Mouse (Mus musculus) intestine, embryonic 15.5 days (tissue): ENCODE measurements around the gene Krtap21-1. TPM values are rescaled to one million over a fixed set of nuclear protein-coding genes. Genes with fewer than 3 reads are reported as not detected.

Experiments
- ATAC-seq: fragments of 200-750 bp; cut with Nextera tagmentation; 2 replicates; pipeline ENCODE4 v1.8.0; 2017; ENCODE audit warnings: moderate TSS enrichment, moderate library complexity
- H3K27ac ChIP-seq: fragments of 300-500 bp; sonication (generic); 2 replicates; pipeline ENCODE4 v1.5.1; 2015; ENCODE audit warnings: mild to moderate bottlenecking, inconsistent platforms
- H3K27me3 ChIP-seq: fragments of 300-500 bp; sonication (generic); replicated peaks from 2 replicates; pipeline ENCODE4 v1.6.1; 2015; ENCODE audit warnings: inconsistent platforms
- H3K36me3 ChIP-seq: fragments of 300-500 bp; sonication (generic); 2 replicates; pipeline ENCODE4 v1.6.1; 2015; ENCODE audit warnings: inconsistent platforms
- H3K4me1 ChIP-seq: fragments of 300-500 bp; sonication (generic); replicated peaks from 2 replicates; pipeline ENCODE4 v1.6.1; 2015; ENCODE audit warnings: inconsistent platforms
- H3K4me2 ChIP-seq: fragments of 300-500 bp; sonication (generic); replicated peaks from 2 replicates; pipeline ENCODE4 v1.6.1; 2015; ENCODE audit warnings: mild to moderate bottlenecking, inconsistent platforms
- H3K4me3 ChIP-seq: fragments of 300-500 bp; sonication (generic); replicated peaks from 2 replicates; pipeline ENCODE4 v1.5.1; 2015; ENCODE audit warnings: inconsistent platforms
- H3K9ac ChIP-seq: fragments of 300-500 bp; sonication (generic); 2 replicates; pipeline ENCODE4 v1.6.1; 2015; ENCODE audit warnings: inconsistent platforms
- H3K9me3 ChIP-seq: fragments of 300-500 bp; sonication (generic); 2 replicates; pipeline ENCODE4 v1.6.1; 2016; ENCODE audit warnings: inconsistent platforms
- WGBS: fragments of 180-500 bp; shearing (Covaris S2); methylation state at CpG from one replicate; pipeline ENCODE4 v1.1.7; 2015; 5-methylcytosine and 5-hydroxymethylcytosine counted together
- polyA plus RNA-seq: library from polyadenylated mRNA; unstranded; fragments of >200 nt; fragmentation: Nextera tagmentation; extraction: Ambion mirVana; gene quantifications from 2 replicates; pipeline ENCODE4 v1.2.1, GENCODE M21; 2015

The Krtap21-1 gene
- not detected in 2 replicates for polyA plus RNA-seq

DNA sequence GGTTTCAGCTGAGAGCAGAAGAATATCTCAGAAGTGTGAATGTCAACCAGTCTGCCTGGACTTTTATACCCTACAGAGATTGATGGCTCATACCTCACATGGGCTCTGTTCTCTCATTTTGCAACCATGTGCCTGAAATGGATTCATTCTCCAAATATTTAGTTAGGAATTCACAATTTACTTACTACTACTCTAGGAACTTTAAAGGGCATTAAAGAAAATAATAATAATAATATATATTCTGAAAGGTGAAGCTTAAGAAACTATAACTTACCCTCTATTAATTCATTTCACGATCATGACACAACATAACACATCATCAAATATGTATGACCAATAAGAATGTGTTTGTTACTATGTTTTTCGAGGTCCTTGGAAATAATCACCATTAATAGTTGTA, at the start of gene Krtap21-1:
Krtap21-1 (minus strand) TSS at position 101 of the 400 bp plus-strand sequence.
- Histone ChIP-seq H3K4me2 (no peak within 1 kb of the TSS), H3K4me1 (no peaks in the 10 kb centered on the region), H3K27ac (no peak within 1 kb of the TSS), H3K27me3 (no peaks in the 10 kb centered on the region), H3K4me3 (no peak within 1 kb of the TSS), H3K36me3 (no peaks in the 10 kb centered on the region), H3K9me3 (no peaks in the 10 kb centered on the region), H3K9ac (no peak within 1 kb of the TSS)
- WGBS: 76% methylated on average over 2 of the region's 2 CpGs
- ATAC-seq: no peak

DNA sequence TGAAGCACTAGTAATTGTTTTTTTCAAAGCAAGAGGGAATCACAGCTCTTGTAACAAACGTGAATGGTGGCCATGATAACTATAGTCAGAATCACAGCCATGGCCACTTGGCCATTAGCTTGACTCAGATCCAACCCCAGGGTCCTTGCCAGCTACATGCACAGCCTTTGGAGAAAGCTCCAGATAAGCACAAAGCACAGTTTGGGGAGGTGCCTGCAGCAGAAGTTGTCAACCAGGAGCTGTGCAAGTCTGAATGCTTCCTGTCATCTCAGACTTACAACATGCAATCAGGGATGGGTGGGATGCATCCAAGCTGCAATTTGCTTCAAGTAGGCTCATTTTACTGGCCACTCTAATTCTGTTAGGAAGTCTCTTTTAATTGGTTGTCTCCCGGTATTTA, 25.9 kb upstream of the Krtap21-1 start:
- no peaks in the 10 kb centered on the region for H3K27me3 ChIP-seq
- no peak overlapping the region for H3K4me3 ChIP-seq
- 82% methylated on average over 2 of the region's 2 CpGs for WGBS
- H3K27ac ChIP-seq: no peak overlapping the region
- H3K9ac ChIP-seq: no peak overlapping the region
- H3K9me3 ChIP-seq: no peaks in the 10 kb centered on the region
- no peak overlapping the region for H3K4me2 ChIP-seq
- H3K4me1 ChIP-seq: no peaks in the 10 kb centered on the region
- no peaks in the 10 kb centered on the region for H3K36me3 ChIP-seq
- no peak for ATAC-seq

DNA sequence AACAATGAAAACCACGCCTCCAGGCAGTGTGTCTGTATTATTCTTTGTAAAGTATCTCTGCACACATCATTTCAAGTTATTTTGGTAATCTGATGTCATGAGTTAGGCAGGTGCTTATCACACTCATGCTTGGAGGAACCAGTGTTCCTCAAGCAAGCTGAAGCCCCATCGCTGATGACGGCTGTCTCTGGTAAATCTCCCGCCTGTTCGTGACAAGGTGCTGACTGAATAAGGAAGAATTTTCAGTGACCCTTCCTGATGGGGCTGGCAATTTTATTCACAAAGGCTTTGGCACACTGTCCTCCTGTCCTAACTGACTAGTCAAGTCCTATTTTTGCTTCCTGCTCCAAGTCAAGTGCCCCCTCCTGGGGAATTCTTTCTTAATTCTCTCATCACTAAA, 21.6 kb upstream of the Krtap21-1 start:
- no peak overlapping the region for H3K4me2 ChIP-seq
- ATAC-seq: no peak
- 89% methylated on average over 5 of the region's 5 CpGs for WGBS
- no peaks in the 10 kb centered on the region for H3K27me3 ChIP-seq
- H3K4me1 ChIP-seq: no peaks in the 10 kb centered on the region
- H3K27ac ChIP-seq: no peak overlapping the region
- H3K9ac ChIP-seq: no peak overlapping the region
- H3K9me3 ChIP-seq: no peaks in the 10 kb centered on the region
- H3K36me3 ChIP-seq: no peaks in the 10 kb centered on the region
- no peak overlapping the region for H3K4me3 ChIP-seq

DNA sequence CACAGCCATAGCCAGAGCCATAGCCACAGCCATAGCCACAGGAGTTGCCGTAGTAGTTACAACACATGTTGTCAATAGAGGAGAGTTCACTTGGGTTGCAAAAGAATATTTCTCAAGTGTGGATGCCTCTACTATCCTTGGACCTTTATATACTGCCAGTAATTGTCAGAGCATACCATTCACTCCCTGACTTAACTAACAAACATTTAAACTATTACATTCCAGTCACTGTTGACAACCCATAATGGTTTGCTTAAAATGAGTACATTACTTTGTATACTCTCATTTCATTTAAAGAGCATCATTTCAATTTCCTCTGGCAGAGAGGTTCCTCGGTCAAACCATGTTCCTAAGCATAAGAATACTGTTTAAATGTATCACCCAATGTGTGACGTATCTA, 16.3 kb upstream of the Krtap21-1 start, which contains the start of gene Krtap6-2:
Krtap6-2 (minus strand) TSS at position 101 of the 400 bp plus-strand sequence.
- no peak within 1 kb of the TSS for H3K27ac ChIP-seq
- H3K4me1 ChIP-seq: no peaks in the 10 kb centered on the region
- H3K4me3 ChIP-seq: no peak within 1 kb of the TSS
- no peaks in the 10 kb centered on the region for H3K36me3 ChIP-seq
- no peak for ATAC-seq
- no peaks in the 10 kb centered on the region for H3K27me3 ChIP-seq
- H3K9ac ChIP-seq: no peak within 1 kb of the TSS
- 90% methylated on average over 3 of the region's 3 CpGs for WGBS
- H3K9me3 ChIP-seq: no peaks in the 10 kb centered on the region
- no peak within 1 kb of the TSS for H3K4me2 ChIP-seq

DNA sequence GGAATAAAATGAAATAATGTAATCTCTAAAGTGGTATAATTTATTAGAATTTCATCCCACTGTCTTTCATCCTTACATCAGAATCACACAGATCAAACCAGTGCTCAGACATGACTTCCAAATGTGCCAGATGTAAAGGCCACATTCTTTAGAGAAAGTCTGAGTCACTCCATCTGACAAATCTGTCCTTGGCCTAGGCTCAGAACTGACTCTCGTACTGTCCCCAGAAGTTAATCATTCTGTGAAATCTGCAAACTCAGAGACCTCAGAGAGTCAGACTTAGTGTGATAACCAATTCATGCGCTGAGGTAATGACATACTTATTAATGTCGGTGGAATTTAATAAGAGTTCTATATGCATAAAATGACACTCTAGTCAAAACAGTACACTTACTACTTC, 12.6 kb upstream of the Krtap21-1 start:
- H3K4me1 ChIP-seq: no peaks in the 10 kb centered on the region
- no peak overlapping the region for H3K4me3 ChIP-seq
- H3K27me3 ChIP-seq: no peaks in the 10 kb centered on the region
- no peak overlapping the region for H3K4me2 ChIP-seq
- no peak overlapping the region for H3K9ac ChIP-seq
- WGBS: 85% methylated on average over 3 of the region's 3 CpGs
- no peak for ATAC-seq
- H3K9me3 ChIP-seq: no peaks in the 10 kb centered on the region
- no peak overlapping the region for H3K27ac ChIP-seq
- H3K36me3 ChIP-seq: no peaks in the 10 kb centered on the region

DNA sequence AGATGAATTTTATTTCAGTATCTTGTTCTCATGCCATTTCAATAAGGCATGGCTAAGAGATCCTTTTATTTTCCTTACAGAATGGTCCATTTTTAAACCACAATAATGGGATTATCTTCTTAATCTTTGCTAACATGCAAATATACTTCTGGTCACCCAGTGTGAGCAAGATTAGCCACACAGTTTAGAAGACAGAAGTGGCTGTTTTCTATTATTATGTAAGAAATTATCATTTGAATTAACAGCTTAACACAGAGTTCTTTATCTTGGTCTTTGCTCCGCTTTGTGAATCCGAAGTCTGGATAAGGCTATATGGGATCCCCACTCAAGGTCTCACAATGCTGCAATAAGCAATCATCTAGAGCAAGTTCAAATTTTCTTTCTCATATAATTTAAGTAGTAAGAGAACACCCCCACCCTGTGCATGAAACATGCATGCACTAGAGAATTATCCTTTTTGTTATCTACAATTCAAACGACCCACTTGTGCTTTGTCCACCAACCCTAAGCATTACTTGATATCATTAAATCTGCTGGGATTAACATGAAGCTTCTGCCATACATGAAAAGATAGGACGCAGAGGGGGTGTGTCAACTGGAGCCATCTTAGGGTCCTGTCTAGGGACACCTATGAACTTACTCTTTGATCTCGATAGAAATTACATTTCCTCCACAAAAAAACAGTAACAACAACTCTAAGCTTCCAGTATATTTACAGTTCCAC, 6.8 kb upstream of the Krtap21-1 start:
- Histone ChIP-seq H3K9me3 (no peaks in the 10 kb centered on the region), H3K27ac (no peak overlapping the region), H3K27me3 (no peaks in the 10 kb centered on the region), H3K4me3 (no peak overlapping the region), H3K36me3 (no peaks in the 10 kb centered on the region), H3K4me2 (no peak overlapping the region), H3K4me1 (no peaks in the 10 kb centered on the region), H3K9ac (no peak overlapping the region)
- no peak for ATAC-seq
- 80% methylated on average over 5 of the region's 5 CpGs for WGBS

DNA sequence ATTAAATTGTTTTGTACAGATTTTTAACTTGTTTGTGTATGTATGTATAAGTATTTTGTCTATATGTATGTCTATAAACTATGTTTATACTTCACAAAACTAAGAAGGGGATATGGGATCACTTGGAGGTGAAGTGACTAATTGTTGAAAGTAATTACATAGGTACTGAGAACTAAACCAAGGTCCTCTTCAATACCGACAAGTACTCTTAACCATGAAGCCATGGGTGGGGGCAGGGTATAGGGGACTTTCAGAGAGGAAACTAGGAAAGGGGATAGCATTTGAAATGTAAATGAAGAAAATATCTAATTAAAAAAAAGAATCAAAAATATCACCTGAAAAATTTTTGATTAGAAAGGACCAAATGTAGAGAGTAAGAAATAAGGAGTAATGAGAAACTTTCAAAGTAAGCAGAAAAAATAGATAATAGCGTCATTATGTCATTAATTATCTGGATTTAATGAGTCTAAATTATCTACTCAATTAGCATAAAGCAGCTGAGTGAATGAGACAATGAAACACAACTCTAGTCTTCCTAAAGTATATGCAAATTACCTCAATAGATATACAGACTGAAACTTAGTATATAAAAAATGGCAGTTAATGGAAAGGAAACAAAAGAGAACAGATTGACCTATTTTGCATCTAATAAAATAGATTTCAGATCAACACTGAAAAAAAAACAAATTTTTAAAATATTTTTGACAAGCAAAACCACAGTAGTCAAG, 30.8 kb downstream of the Krtap21-1 start:
- H3K4me1 ChIP-seq: no peaks in the 10 kb centered on the region
- no peak for ATAC-seq
- H3K9ac ChIP-seq: no peak overlapping the region
- no peak overlapping the region for H3K4me2 ChIP-seq
- no peaks in the 10 kb centered on the region for H3K36me3 ChIP-seq
- no peak overlapping the region for H3K27ac ChIP-seq
- 61% methylated on average over 2 of the region's 2 CpGs for WGBS
- H3K27me3 ChIP-seq: no peaks in the 10 kb centered on the region
- H3K4me3 ChIP-seq: no peak overlapping the region
- H3K9me3 ChIP-seq: no peaks in the 10 kb centered on the region

Other genes with a start within 250 kb of the Krtap21-1 start
- not detected in 2 replicates for gene Gm9789, start 245.9 kb downstream of the Krtap21-1 start, polyA plus RNA-seq
- not detected in 2 replicates for gene Gm7735, start 234.4 kb downstream of the Krtap21-1 start, polyA plus RNA-seq
- gene 1110057P08Rik, start 229.1 kb downstream of the Krtap21-1 start, polyA plus RNA-seq: not detected in 2 replicates
- gene Krtap20-2, start 198.0 kb downstream of the Krtap21-1 start, polyA plus RNA-seq: not detected in 2 replicates
- gene Krtap6-2, start 16.2 kb upstream of the Krtap21-1 start, polyA plus RNA-seq: not detected in 2 replicates
- gene Krtap8-1, start 84.1 kb upstream of the Krtap21-1 start, polyA plus RNA-seq: not detected in 2 replicates
- gene Krtap7-1, start 104.5 kb upstream of the Krtap21-1 start, polyA plus RNA-seq: not detected in 2 replicates
- gene Krtap11-1, start 167.3 kb upstream of the Krtap21-1 start, polyA plus RNA-seq: not detected in 2 replicates